Mouse (Mus musculus) limb, embryonic 14.5 days (tissue): ENCODE results near the gene Xpa. TPM values are rescaled to one million over a fixed set of nuclear protein-coding genes. Genes with fewer than 3 reads are reported as not detected.

ENCODE experiments used
- ATAC-seq: fragments of 200-750 bp; cut with Nextera tagmentation; 2 replicates; pipeline ENCODE4 v1.8.0; 2017; ENCODE audit warnings: low read depth, moderate number of reproducible peaks, moderate TSS enrichment; ENCODE audit not compliant: low FRiP score
- DNase-seq: peaks from one replicate; pipeline ENCODE4 v3.0.0-alpha.2; 2015; ENCODE audit warnings: low spot score
- H3K27ac ChIP-seq: fragments of 300-500 bp; sonication (generic); replicated peaks from 2 replicates; pipeline ENCODE4 v1.5.1; 2014; ENCODE audit warnings: low read depth, mild to moderate bottlenecking, low read length, moderate library complexity, mixed read lengths
- H3K27me3 ChIP-seq: fragments of 300-500 bp; sonication (generic); 2 replicates; pipeline ENCODE4 v1.6.1; 2014; ENCODE audit warnings: low read length, mixed read lengths; ENCODE audit not compliant: control insufficient read depth, insufficient read depth
- H3K36me3 ChIP-seq: fragments of 300-500 bp; sonication (generic); 2 replicates; pipeline ENCODE4 v1.6.1; 2014; ENCODE audit warnings: mild to moderate bottlenecking, low read length, moderate library complexity, mixed read lengths; ENCODE audit not compliant: control insufficient read depth, insufficient read depth
- H3K4me1 ChIP-seq: fragments of 300-500 bp; sonication (generic); 2 replicates; pipeline ENCODE4 v1.6.1; 2014; ENCODE audit warnings: antibody characterized with exemption, low read length, mixed read lengths; ENCODE audit not compliant: control insufficient read depth, insufficient read depth
- H3K4me2 ChIP-seq: fragments of 300-500 bp; sonication (generic); replicated peaks from 2 replicates; pipeline ENCODE4 v1.6.1; 2014; ENCODE audit warnings: low read depth, mild to moderate bottlenecking, low read length, moderate library complexity; ENCODE audit not compliant: severe bottlenecking
- H3K4me3 ChIP-seq: fragments of 300-500 bp; sonication (generic); replicated peaks from 2 replicates; pipeline ENCODE4 v1.5.1; 2014; ENCODE audit warnings: low read length
- H3K9ac ChIP-seq: fragments of 300-500 bp; sonication (generic); 2 replicates; pipeline ENCODE4 v1.6.1; 2014; ENCODE audit warnings: mild to moderate bottlenecking, low read depth, low read length, moderate library complexity; ENCODE audit not compliant: severe bottlenecking
- H3K9me3 ChIP-seq: fragments of 300-500 bp; sonication (generic); 2 replicates; pipeline ENCODE4 v1.6.1; 2016; ENCODE audit warnings: low read length; ENCODE audit not compliant: control insufficient read depth
- POLR2A ChIP-seq: fragments of 200-500 bp; IDR thresholded peaks from 2 replicates; pipeline ENCODE4 v1.8.0; 2012; ENCODE audit warnings: inconsistent platforms, mild to moderate bottlenecking, moderate library complexity, borderline replicate concordance; ENCODE audit not compliant: insufficient read depth, insufficient read length; ENCODE audit errors: extremely low read depth
- WGBS: fragments of 180-500 bp; shearing (Covaris S2); extraction: QIAGEN DNeasy Blood & Tissue Kit; methylation state at CpG from one replicate; pipeline ENCODE4 v1.1.7; 2014; 5-methylcytosine and 5-hydroxymethylcytosine counted together
- polyA plus RNA-seq, 2 experiments: library from polyadenylated mRNA; depleted of rRNA in 1 of 2; stranded (reverse) in 1 of 2; unstranded in 1 of 2; fragments of >200 nt; fragmentation: Nextera tagmentation in 1 of 2; extraction: Ambion mirVana in 1 of 2; gene quantifications; 2 replicates each; pipeline versions ENCODE4 v1.2.1 to v1.2.3; 2012 to 2014

Gene Xpa
- polyA plus RNA-seq, 2 experiments = 24.8 to 29.0 TPM

DNA sequence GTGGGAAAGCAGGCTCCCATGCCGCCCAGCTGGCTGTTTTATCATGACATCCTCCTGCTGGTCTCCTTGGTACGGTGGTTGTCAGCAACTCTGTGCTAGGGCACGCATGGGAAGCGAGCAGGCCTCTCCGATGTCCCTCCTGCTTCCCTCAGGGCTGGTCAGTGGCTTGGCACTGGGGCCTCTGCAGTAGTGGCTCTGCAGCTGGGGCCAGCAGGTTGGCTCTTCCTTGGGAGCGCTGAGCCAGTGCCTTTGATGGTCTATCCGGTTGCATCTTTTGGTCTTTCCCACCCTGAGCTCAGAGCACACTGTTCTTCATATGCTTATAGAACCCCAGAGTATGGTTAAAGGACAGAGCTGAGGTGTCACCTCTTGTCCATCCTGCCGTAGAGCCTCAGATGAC lies 86.0 kb downstream of the Xpa start:
- Histone ChIP-seq H3K27me3 (no peaks in the 10 kb centered on the region), H3K4me3 (no peak overlapping the region), H3K36me3 (peaks cover 17% of the 10 kb centered on the region; the same call in 1 of the 2 replicates), H3K27ac (no peak overlapping the region), H3K9me3 (no peaks in the 10 kb centered on the region), H3K4me1 (no peaks in the 10 kb centered on the region), H3K4me2 (no peak overlapping the region), H3K9ac (no peak overlapping the region)
- no peak for DNase-seq
- WGBS = 92% methylated on average over 8 of the region's 8 CpGs
- ATAC-seq = no peak
- no peak for TF ChIP-seq POLR2A

Other genes starting within 250 kb of the Xpa start
- 12.7 TPM in 2 replicates for gene Tdrd7, start 231.0 kb downstream of the Xpa start, polyA plus RNA-seq (2012; rRNA removed)
- 12.9 and 13.4 TPM in 2 replicates for gene Tdrd7, start 231.0 kb downstream of the Xpa start, polyA plus RNA-seq (2014; fragmentation: Nextera tagmentation; extraction: Ambion mirVana)
- 8.1 and 10.8 TPM in 2 replicates for gene Tmod1, start 157.4 kb downstream of the Xpa start, polyA plus RNA-seq (2012; rRNA removed)
- gene Tmod1, start 157.4 kb downstream of the Xpa start, polyA plus RNA-seq (2014; fragmentation: Nextera tagmentation; extraction: Ambion mirVana) = 9.9 and 15.8 TPM in 2 replicates
- 54.3 and 75.2 TPM in 2 replicates for gene Ncbp1, start 57.7 kb downstream of the Xpa start, polyA plus RNA-seq (2012; rRNA removed)
- gene Ncbp1, start 57.7 kb downstream of the Xpa start, polyA plus RNA-seq (2014; fragmentation: Nextera tagmentation; extraction: Ambion mirVana) = 74.0 and 79.7 TPM in 2 replicates
- gene Tstd2, start 57.6 kb downstream of the Xpa start, polyA plus RNA-seq (2012; rRNA removed) = 26.6 and 27.3 TPM in 2 replicates
- 17.5 and 23.7 TPM in 2 replicates for gene Tstd2, start 57.6 kb downstream of the Xpa start, polyA plus RNA-seq (2014; fragmentation: Nextera tagmentation; extraction: Ambion mirVana)
- gene Foxe1, start 147.3 kb upstream of the Xpa start, polyA plus RNA-seq (2012; rRNA removed) = not detected in 2 replicates
- not detected in 2 replicates for gene Foxe1, start 147.3 kb upstream of the Xpa start, polyA plus RNA-seq (2014; fragmentation: Nextera tagmentation; extraction: Ambion mirVana)
- 9.1 and 9.2 TPM in 2 replicates for gene Trmo, start 193.1 kb upstream of the Xpa start, polyA plus RNA-seq (2012; rRNA removed)
- 7.8 and 11.3 TPM in 2 replicates for gene Trmo, start 193.1 kb upstream of the Xpa start, polyA plus RNA-seq (2014; fragmentation: Nextera tagmentation; extraction: Ambion mirVana)
- 0.41 and 0.60 TPM in 2 replicates for gene Hemgn, start 217.2 kb upstream of the Xpa start, polyA plus RNA-seq (2012; rRNA removed)
- 0.45 and 0.80 TPM in 2 replicates for gene Hemgn, start 217.2 kb upstream of the Xpa start, polyA plus RNA-seq (2014; fragmentation: Nextera tagmentation; extraction: Ambion mirVana)